Mouse (Mus musculus) left cerebral cortex, postnatal 4 days (tissue): Measurements from ENCODE around the gene Prr12. TPM values are rescaled to one million over a fixed set of nuclear protein-coding genes. Genes with fewer than 3 reads are reported as not detected.
"Not testable (repeated sequence)": the region's sequence is repeated elsewhere in the genome, so short reads cannot be mapped to it uniquely, and the experiment has no call there.

ENCODE experiments used
- DNase-seq: peaks from one replicate; pipeline ENCODE4 v3.0.0-alpha.2; 2022
- intact Hi-C: fragments of 180-260 bp; cut with DNase I; formaldehyde crosslinking; loops from one replicate; pipeline ENCODE4 v1.15.1; 2025
- total RNA-seq, 2 experiments: library from RNA; stranded (reverse); gene quantifications; 2 replicates each; pipeline ENCODE4 v1.2.3; 2021

Gene Prr12
- 10 to 100 TPM; 77.9 to 80.6 TPM for total RNA-seq

DNA sequence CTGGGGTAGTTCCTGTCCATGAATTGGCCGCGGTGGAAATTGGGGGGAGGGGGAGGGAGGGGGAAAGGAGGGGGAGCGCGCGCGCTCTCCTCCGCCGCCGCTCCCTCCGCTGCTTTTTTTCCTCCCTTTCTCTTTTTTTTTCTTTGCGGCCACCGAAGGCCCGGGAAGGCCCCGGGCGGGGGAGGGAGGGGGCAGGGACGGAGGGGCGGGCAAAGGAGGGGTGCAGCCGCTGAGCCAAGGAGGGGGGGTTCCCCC, at the start of gene Prr12:
Gene Prr12 (minus strand): TSS at position 20 of the 255 bp plus-strand sequence.
- DNase-seq: no peak
- intact Hi-C loops: no loop called here

DNA sequence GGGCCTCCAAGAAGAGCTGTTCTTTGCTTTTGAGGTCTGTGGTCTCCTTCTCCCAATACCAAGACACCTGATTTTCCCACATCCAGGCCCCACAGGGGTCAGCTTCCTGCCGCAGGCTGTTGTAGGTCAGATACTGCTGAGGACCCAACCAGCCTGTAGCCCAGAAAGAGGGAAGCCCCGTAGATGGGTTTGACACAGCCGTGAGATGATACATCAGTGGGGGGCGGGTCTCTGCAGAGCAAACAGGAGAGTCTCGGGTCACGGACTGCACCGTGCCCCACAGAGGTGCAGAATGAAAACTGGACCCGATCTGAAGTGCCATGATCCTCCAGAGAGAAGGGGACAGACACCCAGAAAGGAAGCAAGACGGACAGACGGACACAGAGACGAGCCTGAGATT, 49.8 kb upstream of the Prr12 start:
- no peak for DNase-seq
- intact Hi-C loops: no loop called here

DNA sequence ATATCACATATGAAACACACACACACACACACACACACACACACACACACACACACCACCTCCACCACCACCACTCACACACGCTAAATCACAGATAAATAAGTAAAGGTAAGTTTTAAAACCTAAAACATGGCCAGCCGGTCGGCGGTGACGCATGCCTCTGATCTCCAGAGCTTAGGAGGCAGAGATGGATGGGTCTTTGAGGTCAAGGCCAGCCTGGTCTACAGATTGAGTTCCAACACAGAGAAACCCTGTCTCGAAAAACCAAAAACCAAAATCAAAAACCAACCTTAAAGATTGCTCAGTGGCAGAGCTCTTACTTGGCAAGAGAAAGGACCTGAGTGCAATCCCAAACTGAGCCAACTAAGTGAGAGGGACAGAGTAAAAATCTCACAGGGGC, 47.4 kb upstream of the Prr12 start:
- intact Hi-C loops: no loop called here
- no peak for DNase-seq

DNA sequence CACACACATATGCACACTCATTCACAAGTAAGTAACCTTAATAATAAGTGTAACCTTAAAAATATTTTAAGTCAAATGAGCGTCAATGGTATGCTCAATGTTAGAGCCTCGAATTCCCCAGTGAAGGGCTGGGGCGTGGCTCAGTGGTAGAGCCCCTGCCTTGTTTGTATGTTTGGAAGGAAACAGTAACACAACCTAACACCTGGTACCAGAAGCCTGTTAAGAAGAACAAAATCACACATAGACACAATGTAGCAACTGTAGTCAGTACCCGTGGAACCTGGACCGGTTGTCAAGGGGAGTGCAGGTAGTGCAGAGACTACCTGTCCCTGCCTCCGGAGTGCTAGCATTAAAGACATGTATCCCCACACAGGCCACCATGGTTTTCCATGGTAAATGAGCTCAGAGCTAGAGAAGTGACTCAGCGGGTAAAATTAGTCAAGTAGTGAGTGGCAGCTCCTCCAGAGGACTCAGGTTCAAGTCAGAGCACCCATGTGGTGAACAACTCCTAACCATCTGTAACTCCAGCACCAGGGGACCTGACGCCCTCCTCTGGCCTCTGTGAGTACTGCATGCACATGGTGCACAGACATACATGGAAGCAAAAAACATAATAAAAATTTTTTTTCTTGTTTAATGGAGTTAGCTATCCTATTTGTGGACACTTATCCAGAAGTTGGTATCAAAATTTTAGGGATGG, 46.0 kb upstream of the Prr12 start:
- intact Hi-C loops: no loop called here
- DNase-seq: no peak

DNA sequence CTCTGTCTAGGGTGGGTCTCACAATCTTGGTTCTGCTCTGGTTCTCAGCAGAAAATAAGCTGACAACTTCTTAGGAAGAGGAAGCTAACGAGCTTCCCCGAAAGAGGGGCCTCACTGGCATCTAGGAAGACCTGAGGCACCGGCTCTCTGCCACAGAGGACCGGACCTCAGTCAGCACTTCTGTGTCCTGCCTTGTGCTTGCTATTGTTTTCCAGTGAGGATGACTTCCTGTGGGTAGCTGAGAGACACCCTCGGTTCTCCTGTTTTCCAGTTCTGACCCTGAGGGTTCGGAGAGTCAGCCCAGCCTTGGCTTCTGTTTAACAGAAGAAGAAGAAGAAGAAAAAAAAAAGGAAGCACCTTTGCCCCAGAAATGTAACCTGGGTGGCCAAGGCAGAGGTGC, 44.8 kb upstream of the Prr12 start:
- intact Hi-C loops: no loop called here
- no peak for DNase-seq

DNA sequence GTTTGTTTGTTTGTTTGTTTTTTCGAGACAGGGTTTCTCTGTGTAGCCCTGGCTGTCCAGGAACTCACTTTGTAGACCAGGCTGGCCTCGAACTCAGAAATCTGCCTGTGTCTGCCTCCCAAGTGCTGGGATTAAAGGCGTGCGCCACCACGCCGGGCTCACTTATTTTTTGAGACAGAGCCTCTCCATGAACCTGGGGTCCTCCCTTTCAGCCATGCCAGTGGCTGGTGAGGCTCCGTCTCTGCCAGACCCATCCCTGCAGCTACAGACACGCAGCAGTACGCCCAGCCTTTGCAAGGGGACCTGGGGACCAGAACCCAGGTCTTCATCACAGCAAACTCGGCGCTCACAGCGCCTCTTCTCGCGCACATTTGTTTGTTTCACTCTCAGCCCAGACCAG, 43.3 kb upstream of the Prr12 start:
- DNase-seq, intact Hi-C loops: not testable (repeated sequence)

DNA sequence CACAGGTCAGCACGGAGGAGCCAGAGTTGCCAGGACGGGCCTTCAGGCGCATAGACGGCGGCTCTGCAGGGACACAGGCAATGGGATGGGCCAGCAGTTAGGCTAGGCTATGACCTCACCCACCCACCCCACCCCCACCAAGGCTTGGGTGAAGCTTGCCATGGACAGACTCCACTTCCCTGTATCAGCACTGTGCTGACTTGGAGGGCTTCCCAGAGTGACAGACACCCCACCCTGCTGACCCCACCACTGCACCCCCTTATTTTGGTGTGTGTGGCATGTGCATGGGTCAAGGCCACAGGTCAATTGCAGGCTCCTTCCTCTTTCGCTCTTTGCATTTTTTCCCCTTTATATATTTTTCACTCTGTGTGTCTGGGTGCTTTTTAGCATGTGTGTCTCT, 42.7 kb upstream of the Prr12 start:
- DNase-seq: no peak
- intact Hi-C loops: no loop called here

DNA sequence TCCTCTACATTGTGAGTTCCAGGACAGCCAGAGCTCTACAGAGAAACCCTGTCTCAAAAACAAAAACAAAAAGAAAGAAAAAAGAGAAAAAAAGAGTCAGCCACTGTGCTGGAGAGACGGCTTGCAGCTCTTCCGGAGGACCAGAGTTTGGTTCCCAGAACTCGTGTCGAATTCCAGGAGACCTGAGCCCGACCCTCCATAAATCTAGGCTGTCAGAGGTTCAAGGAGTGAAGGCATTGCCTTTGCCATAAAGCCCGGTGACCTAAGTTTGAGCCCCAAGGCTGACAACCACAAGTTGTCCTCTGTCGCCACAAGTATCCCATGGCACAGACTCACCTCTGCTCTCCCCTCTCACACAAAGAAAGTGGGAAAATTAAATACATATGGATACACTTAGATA, 41.4 kb upstream of the Prr12 start:
- no peak for DNase-seq
- intact Hi-C loops: no loop called here

DNA sequence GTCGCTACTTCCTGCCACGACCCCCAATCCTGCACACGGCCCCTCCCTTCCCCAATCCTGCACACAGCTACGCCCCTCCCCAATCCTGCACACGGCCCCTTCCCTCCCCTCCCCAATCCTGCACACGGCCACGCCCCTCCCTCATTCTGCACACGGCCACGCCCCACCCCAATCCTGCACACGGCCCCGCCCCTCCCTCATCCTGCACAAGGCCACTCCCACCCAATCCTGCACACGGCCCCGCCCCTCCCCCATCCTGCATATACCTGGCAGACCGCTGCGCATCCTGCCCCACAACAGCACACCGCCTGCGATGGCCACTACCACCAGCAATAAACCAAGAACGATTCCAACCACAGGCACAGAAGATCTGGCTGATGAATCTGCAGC, 40.8 kb upstream of the Prr12 start:
- no peak for DNase-seq
- intact Hi-C loops: no loop called here

DNA sequence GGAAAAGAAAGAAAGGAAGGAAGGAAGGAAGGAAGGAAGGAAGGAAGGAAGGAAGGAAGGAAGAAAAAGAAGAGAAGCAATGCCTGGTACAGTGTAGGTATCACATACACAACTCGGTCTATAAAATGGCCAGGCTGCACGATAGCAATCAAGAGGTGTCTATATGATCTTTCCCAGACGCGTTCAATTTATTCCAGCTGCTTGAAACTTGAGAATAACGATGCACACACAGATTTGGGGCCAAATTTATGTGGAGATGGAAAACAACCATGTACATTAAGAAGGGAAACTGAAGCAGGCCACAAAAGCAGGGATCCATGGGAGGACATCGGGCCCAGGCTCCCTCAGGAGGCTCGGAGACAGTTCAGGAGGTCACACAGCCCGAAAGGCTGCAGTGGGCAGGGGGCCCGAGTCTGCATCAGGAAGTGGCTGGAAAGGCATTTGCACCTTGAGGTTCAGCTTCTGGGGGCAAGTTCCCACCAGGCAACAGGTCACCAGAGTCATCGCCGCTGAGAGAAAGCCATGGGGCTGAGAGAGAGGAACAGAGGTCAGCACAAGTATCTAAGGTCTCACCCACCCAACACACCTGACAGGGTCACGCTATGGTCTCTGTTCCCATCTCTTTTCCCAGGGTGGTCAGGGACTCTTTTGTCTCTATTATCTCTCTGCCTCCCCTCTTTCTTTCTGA, 40.3 kb upstream of the Prr12 start:
- DNase-seq: no peak
- intact Hi-C loops: no loop called here

DNA sequence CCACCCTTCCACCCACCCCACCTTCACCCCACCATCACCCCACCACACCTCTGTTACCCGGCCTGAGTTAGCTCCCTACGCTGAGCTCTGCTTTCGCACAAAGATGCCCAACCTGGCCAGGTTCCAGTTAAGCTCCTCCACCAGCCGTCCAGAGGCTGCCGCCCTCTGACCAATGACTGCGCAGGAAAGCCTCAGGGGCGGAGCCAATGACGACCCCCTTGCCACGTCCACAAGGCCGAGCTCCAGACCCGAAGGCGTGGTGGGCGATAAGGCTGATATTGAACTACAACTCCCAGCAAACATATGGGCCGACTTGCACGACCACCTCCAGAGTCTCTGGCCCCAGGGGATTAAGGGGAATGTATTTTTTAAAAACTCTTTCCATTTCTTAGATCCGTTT, 39.4 kb upstream of the Prr12 start, which contains the start of gene Rcn3:
Gene Rcn3 (minus strand): TSS at position 174 of the 400 bp plus-strand sequence.
- intact Hi-C loops: no loop called here

DNA sequence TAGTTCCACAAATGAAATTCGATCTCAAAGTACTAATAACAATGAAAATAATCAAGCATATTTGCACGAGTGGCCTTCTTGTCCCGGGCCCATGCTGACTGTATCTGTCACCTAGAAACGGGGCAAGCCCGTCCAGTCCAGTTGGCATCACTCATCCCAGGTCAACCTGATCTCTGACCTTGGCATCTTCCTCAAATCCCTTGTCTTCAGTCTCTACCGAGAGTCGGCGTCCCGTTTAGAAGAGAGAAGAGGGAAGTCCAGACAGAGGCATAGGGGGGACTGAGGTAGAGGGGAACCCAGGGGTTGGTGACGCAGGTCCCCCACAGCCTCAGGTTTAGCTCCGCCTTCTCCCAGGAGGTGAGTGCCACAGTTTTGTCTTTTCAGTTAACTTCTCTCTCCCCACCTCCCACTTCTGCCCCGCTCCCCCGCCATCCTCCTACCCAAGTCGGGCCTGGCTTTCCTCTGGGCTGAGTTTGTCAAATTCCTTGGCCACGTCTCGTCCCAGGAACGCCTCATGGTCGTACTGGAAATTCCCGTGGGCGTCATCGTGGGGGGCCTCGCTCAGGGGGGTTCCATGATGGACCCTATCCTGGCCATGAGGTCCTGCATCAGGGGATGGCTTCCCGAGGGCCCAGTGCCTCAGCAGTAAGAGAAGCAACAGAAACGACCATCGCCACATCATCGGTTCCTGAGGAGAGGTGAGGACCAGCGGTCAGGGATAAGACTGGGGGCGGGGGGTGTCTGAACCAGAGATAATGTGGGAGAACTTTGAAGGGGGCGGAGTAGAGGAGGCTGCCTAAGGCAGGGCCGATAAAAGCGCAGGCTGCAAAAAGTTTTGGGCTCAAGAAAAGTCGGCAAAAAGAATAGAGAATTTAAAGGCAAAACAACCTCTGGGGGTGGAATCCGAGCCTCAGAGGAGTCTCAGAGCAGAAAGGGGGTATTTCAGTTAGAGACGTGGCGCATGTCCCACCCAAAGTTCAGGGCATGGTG, 38.6 kb upstream of the Prr12 start:
- DNase-seq: no peak
- intact Hi-C loops: no loop called here

More for the DNA sequence above, 39.4 kb upstream of the Prr12 start, which contains the start of gene Rcn3:
- peak; percentile 96 for DNase-seq

DNA sequence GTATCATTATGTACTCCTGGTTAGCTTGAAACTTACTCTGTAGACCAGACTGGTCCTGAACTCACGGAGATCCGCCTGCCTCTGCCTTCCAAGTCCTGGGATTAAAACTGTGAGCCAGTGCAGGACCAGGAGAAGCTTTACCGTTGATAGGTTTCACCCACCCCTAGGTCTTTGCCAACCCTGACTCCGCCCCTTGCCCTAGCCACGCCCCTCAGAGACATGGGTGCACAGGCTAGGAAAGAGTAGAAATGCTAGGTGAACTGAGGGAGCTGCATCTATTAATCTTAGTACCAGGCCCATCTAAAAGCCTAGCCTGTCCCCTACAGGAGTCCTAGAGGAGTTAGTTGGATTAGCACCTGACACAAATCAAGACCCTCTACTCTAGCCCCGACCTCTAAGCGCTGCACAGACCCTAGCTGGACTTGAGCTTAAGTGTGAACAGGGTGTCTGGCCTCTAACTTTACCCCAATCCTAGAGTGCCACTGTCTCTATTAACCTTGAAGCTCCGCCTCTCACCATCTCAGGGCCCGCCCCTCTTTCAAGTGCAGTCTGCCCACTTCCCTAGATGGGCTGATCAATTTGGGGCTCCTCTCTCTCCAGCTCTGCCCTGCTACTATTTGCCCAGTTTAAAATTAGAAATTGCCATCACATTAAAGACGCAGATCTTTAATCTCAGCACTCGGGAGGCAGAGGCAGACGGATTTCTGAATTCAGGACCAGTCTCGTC, 37.7 kb upstream of the Prr12 start:
- DNase-seq: no peak
- intact Hi-C loops: no loop called here

DNA sequence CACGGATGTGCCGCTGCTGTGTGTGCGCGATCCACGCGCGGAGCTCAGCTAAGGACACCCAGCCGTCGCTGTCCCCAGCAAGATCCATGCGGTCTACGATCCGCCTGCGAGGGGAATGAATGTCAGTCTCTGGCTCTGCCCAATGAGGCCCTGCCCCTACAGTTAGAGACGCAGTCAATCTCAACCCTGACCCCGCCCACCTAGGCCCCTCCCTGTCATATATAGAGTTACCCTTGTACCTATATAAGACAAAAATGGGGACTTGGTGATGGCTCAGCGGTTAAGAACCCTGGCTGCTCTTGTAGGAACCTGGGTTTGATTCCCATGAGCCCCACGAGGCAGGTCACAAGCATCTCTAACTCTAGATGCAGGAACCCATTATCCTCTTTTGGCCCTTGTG, 35.9 kb upstream of the Prr12 start:
- intact Hi-C loops: no loop called here
- no peak for DNase-seq

DNA sequence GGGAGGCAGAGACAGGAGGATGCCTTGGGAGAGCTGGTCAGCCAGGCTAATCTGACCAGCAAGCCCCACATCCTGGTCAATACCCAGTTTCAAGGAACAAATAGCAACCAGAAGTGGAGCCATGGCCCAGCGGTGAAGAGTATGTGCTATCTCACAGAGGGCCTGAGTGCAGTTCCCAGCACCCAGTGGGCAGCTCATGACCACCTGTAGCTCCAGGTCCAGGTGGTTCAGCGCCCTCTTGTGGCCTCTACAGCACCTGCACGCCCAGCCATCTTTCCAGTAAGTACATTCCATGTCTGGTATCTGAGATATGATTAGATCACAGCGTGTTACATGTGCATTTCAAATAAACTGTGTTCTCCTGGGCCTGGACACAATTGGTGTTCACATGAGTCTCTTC, 33.4 kb upstream of the Prr12 start:
- intact Hi-C loops: no loop called here
- no peak for DNase-seq

DNA sequence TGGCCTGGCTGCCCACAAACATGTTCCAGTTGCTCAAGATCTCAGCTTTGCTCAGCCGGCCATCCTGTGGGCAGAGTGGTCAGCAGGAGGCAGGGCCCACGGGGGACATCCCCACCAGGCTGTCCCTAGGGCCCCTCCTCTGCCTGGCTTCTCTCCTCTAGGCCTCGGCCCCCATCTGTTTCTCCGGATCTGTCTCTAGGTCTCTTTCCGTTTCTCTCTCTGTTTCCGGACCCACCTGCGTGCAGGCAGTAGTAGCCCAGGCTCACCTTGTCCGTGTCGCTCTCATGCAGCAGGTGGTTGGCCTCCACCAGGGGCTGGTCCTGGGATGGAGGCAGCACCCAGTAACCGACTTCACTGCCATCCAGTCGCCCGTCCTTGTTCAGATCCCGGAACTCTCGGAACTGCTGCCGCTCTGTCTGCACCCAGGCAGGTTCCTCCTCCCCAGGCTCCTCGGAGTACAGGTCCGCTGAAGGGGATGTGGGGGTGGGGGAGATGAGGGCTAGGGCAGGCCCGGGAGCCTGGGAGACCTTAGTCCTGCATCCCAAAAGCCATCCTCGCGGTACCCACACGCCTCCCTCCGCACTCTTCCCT, 30.7 kb upstream of the Prr12 start:
- no peak for DNase-seq
- intact Hi-C loops: no loop called here

DNA sequence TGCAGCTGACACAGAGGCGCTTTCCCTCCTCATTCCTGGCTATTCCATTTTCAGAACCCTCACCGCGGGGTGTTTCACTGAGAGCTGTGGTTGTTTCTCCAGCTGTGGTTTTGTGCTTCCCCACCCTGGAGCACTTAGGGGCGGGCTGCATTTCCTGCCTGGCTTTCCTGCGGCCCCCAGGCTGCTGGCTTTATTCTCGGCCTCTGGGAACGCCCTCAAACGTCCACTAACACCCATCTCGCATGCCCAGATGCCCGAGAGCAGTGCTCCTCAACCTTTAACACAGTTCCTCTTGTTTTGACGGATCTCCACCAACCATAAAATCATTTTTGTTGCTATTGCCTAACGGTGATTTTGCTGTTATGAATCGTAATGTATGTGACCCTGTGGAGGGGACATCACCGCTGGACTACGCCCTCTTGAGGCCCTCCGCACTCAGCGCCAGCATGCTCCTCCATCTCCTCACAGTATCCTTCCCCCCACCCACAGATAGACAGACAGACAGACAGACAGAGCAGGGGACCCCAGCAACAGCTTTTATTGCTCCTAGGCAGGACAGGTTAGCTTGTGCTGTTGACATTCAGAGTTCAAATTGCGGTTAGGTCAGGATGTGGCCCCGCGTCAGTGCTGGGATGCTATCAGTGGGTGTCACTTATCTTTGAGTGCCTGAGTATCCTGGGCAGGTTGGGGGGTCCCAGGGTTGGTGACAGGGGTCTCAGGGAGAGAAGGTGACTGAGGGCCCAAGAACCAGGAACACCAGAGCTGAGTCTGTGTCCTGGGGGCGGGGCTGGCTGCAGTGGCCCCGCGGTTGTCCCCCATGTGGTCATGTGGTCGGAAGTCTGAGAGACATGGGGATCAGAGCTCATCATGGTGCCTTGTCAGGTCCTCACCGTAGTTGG, 30.0 kb upstream of the Prr12 start:
- intact Hi-C loops: no loop called here
- no peak for DNase-seq

DNA sequence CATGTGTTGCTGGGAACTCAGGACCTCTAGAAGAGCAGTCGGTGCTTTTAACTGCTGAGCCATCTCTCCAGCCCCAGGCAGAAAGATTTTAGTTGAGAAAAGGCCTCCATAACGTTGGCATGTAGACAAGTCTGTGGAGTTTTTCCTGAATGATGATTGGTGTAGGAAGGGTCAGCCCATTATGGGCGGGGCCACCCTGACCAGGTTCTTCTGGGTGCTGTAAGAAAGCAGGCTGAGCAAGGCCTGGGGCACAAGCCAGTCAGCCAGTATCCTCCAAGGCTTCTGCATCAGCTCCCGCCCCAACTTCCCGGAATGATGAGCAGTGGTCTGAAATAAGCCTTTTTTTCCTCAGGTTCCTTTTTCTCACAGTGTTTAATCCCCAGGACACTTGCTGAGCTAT, 28.3 kb upstream of the Prr12 start:
- intact Hi-C loops: no loop called here
- no peak for DNase-seq

DNA sequence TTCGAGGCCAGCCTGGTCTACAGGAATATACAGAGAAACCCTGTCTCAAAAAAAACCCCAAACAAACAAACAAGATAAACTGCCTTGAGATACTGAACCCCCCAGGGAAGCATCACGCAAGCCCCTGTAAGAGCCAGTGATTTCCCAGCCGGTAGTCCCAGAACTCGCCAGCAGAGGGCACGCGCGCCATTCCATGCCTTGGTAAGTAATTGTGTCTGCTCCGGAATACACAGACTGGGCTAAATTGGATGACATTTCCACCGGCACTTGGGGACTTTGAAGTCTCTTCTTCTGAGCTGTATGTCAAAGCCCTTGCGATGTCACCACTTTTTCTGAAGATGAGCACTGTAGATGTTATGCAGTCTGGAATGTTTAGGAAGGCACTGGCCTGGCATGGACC, 27.2 kb upstream of the Prr12 start:
- peak; percentile 93 for DNase-seq
- intact Hi-C loops: no loop called here

DNA sequence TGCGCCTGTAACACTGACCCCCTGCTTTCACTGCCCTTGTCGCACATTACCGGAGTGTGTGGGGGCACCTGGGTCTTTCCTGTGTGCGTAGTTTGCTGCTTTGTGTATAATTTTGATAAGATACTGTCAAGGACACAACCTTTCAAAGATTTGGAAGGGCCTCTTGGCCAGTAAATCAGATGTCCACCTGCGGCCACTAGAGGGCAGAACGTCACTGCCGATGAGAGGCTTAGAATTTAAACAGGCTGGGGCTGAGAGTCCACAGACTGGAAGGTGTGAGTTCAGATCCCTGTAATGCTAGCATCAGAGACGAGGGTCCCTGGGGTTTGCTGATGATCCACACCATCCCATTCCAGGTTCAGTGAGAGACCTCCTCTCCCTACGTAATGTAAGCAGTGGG, 25.8 kb upstream of the Prr12 start:
- intact Hi-C loops: no loop called here
- peak; percentile 76 for DNase-seq
